Mouse (Mus musculus) layer of hippocampus, postnatal 36 days (tissue): Measurements from ENCODE around the gene Lrrc17. TPM values are rescaled to one million over a fixed set of nuclear protein-coding genes. Genes with fewer than 3 reads are reported as not detected.
"Not testable (repeated sequence)": the region's sequence is repeated elsewhere in the genome, so short reads cannot be mapped to it uniquely, and the experiment has no call there.

Experiments used
- DNase-seq, 2 experiments: peaks; one replicate each; pipeline ENCODE4 v3.0.0; 2022
- total RNA-seq, 2 experiments: library from RNA; stranded (reverse); gene quantifications; 2 replicates each; pipeline ENCODE4 v1.2.3; 2021

Lrrc17 gene
- total RNA-seq, 2 experiments from 2014 or later = 0.15 to 0.25 TPM

DNA sequence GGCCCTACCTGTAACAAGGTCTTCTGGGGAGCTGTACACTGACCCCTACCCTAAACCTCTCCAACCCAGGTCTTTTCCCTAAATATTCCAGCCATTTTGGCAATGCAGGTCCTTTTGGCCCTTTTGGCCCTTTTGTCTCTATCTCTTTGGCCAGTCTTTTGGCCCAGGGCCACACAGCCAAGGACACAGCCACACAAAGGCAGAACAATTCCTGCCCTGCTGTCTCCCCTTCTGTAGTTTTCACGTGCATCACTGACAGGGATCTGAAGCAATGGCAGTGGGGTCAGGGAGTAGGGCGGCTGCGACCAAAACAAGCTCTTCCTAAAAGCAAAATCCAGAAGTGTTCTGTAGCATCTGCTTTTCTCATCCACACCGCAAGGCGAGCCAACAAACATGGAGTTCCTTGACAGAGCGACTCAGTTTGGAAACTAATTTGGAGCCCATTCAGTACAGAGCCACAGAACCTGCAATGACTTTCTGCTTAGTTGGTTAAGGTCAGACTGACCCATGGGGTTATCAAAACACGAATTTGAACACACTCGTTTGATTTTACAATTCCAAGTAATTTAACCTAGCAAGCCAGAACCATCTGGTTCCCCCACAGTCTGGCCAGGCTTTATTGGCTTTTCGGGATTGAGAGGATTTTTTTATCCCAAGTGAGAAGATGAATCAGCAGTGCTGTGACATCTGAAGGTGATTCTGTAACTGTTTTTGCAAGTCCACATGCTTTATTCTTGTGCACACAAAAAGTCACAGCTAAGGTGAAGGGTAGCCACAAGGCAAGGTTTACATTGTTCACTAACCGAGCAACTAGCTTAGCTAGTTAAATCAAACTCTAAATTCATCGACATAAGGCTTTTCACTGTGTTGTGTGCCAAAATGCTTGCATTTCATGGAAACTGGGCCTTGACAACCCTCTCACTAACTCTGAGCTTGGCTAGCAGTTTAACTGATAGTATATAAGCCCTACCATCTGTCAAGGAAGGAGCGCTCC, 65.2 kb downstream of the Lrrc17 start:
- DNase-seq = peak; percentile 3 to 11

GRCm38 (mm10) chr5:21610996-21611395, 67.6 kb downstream of the Lrrc17 start:
- DNase-seq = no peak

DNA sequence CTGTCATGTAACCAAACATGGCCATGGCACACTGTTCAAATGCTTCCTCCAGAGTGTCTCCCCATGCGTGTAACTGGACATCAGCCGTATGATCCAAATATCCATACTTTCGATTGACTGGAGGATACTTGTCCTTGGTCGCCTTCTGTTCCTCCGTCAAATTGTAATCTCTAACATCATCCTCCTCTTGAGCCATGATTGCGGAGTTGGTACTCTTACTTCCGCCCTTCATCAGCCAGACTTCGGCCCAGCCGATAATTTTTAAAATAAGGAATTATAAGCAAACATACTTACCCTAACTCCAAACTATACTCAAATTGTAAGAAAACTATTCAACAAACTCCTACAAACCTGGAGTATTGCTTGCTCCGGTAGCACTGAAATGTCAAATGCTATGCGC, 70.9 kb downstream of the Lrrc17 start:
- DNase-seq = not testable (repeated sequence)

DNA sequence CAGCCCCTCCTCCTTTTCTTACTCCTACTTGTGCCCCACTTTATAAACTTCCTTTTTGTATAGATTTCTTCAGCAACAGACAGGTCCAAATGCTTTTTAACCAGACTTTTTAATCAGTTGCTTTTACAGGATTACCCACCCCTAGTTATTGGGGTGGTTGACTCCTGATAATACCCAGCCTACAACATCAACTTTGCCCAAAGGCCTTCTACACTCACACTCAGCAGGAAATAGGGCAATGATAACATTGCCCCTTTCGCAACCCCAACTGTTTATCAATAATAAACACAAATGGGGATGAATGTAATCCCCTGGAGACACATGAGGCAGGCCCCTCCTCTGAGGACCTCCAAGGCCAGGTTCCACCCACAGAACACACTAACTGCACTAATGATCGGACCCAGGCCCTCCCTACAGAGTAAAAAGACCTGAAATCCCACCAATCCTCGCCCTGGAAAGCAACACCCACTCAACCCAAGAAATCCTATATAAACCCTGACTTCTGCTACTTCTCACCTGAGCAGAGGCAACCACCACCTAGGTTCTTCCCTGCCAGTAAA, 73.2 kb downstream of the Lrrc17 start:
- no peak for DNase-seq

Other genes with a start within 250 kb of the Lrrc17 start
- 1 to 10 TPM; 1.7 to 1.9 TPM for gene Fgl2, start 170.9 kb upstream of the Lrrc17 start, total RNA-seq
- gene Ccdc146, start 118.9 kb upstream of the Lrrc17 start, total RNA-seq = under 1 TPM; 0.15 to 0.51 TPM
- 10 to 100 TPM; 12.3 to 13.2 TPM for gene Fam185a, start 118.6 kb upstream of the Lrrc17 start, total RNA-seq
- under 1 TPM in 1 of 2 experiments, not detected in 1; 0.28 TPM for gene Fbxl13, start 102.1 kb downstream of the Lrrc17 start, total RNA-seq
- 10 to 100 TPM; 20.8 to 24.0 TPM for gene Armc10, start 102.3 kb downstream of the Lrrc17 start, total RNA-seq
- gene Napepld, start 157.8 kb downstream of the Lrrc17 start, total RNA-seq = 10 to 100 TPM; 28.7 to 36.1 TPM
- 10 to 100 TPM; 72.3 to 78.0 TPM for gene Pmpcb, start 193.6 kb downstream of the Lrrc17 start, total RNA-seq
- gene Dnajc2, start 241.7 kb downstream of the Lrrc17 start, total RNA-seq = 10 to 100 TPM; 31.6 to 32.8 TPM
- 100 to 1,000 TPM; 114 TPM for gene Psmc2, start 241.7 kb downstream of the Lrrc17 start, total RNA-seq